Mouse (Mus musculus): ENCODE data around the gene Gpr141. TPM values are rescaled to one million over a fixed set of nuclear protein-coding genes. Genes with fewer than 3 reads are reported as not detected.

Gene Gpr141
- 0.32 and 0.35 TPM in 2 replicates for polyA plus RNA-seq (2015; fragmentation: Nextera tagmentation; extraction: Ambion mirVana)

DNA sequence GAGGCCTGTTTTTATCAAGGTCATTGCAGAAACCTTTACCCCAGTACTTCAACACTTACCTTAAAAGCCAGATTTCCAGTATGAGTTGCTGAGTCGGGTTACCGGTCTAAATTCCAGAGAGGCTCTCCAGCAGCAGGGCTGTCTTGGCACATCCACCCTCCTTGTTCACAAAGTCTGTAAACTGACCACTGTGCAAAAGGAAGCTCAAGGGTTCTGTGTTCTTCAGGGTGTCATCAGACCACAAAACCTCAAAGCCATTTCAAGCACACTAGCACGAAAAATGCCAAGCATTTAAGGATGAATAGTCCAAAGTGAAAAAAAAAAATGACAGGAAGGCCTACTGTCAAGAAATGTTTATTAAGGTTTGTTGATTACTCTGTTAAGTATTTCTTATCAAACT is at the start of gene Gpr141:
Gene Gpr141, minus strand, starts transcription at position 187 of the 400 bp plus-strand sequence.

Other genes with a start within 250 kb of the Gpr141 start
- gene Epdr1, start 204.3 kb downstream of the Gpr141 start, polyA plus RNA-seq (2015; fragmentation: Nextera tagmentation; extraction: Ambion mirVana): 51.6 and 53.2 TPM in 2 replicates
- gene Sfrp4, start 201.2 kb downstream of the Gpr141 start, polyA plus RNA-seq (2015; fragmentation: Nextera tagmentation; extraction: Ambion mirVana): 21.2 and 27.3 TPM in 2 replicates
- gene Nme8, start 126.5 kb downstream of the Gpr141 start, polyA plus RNA-seq (2015; fragmentation: Nextera tagmentation; extraction: Ambion mirVana): not detected in 2 replicates